Mouse (Mus musculus): ENCODE results near the gene Olfr466.

The Olfr466 gene

DNA sequence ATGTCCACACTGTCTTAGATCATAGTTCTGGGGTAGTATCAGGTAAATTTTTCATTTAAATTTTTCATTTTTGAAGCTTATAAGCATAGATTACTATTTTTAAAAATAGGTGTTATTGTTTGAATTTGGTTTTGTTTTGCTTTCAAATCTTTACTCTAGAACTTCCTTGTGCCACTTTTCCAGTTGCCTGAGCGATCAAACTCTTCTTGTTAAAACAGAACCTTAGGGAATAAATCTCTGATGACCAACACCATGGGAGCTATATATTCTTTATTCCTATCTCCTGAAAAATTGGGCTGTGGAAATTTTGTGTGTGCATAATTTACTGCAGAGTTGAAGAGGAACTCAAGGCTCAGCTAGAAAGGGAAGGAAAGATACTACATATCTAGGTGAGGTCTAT is at the start of gene Olfr466:
Gene Olfr466, plus strand, starts transcription at position 301 of the 400 bp plus-strand sequence.
- DNase-seq, result no peak

DNA sequence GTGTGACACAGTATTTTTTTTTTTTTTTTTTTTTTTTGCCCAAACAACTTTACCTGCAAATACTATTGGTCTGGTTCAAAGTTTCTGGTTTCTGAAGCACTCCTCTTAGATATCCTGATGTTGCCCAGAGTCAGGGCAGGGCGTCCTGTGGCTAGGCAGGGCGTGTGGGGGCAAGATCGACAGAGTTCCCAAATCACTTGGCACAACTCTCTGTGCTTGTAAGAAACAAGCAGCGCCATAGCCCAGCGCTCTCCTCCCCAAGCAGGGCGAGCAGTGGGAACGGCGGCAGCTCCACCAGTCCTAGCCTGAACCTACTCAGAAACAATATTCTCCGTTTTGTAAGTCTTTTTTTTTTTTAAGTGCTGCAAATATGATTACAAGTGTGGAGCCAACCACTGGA is 49.4 kb upstream of the Olfr466 start:
- DNase-seq, result no peak

DNA sequence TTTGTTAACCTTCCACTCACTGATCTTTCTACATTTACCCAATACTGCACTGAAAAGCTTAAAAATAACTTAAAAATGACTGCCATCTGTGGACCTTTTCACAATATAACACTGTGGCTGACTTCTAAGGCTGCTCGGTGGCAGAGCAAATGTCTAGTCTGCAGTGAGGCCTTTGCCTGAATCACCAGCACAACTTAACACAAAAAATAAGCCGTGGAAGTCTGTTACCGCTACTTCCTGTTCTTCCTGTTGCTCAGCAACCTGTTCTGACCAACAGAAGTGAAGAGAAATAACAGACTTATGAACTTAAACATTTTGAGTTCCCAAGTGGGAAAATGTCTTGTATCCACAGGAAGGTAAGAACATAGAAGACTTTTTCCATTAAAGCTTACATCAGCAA is 48.8 kb upstream of the Olfr466 start:
- no peak for DNase-seq

DNA sequence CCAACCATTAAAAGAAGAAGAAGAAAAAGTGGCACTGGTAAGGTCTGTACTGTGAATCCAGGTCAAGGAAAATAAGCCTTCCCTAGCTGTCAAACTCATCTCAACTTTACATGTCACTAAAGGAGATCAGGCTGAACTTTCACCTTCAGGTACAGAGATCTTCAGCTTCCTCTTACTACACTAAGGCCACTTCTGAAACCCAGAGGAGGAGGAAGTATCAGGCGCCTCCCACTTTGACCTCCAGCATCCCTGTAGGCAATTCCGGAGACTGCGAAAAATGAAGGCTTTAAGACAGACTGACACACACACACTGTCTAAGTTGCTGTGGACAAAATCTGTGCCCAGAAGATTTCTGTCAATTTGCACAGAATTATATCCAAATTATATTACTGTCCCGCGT is 38.1 kb upstream of the Olfr466 start:
- DNase-seq, result no peak

DNA sequence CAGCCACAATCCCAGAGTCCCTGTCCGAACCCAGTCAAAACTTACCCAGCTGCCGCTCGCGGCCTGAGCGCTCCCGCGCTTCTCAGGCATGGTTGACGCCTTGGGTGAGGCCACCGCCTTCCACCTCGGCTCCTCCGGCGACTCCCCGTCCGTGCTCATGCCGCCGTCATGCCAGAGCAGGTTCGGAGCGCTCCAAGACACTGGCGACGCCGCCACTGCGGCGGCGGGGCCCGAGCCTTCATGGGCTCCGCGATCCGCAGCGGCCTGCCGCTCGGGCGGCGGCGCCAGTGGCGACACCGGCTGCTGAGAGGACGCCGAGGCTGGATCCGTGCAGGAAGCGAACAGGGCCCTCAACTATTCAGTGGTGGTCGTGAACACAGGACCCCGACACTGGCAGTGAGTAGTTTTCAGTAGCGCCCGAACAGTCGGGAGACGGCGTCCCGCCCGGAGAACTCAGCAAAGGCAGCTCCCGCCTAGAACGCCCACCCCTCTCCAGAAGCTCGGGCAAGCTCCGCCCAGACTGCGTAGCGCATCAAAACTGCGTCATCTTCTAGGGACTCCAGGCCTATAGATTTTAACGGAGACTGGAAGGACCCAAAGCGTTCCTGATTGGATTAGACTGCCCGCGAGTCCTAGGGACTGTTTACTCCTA is 37.5 kb upstream of the Olfr466 start, which contains the start of gene Mfsd14b:
Gene Mfsd14b, minus strand, starts transcription at position 517 of the 652 bp plus-strand sequence.
- DNase-seq, result peak; percentile 90

DNA sequence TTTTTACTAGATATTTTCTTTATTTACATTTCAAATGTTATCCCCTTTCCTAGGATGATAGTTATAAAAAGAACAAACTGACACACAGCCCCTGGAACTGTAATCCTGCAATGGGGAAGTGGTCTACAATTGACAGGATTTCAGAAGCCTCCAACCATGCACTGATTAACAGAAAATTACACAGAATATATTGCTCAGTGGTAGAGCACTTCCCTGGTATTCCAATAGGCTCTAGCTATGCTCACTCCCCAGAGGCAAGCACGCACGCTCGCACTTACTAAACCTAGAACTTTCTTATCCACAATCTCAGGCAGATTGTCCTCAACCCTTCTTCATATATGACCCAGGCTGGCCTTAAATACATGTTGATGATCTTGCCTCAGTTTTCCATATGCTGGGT is 36.8 kb upstream of the Olfr466 start:
- peak; percentile 10 for DNase-seq

DNA sequence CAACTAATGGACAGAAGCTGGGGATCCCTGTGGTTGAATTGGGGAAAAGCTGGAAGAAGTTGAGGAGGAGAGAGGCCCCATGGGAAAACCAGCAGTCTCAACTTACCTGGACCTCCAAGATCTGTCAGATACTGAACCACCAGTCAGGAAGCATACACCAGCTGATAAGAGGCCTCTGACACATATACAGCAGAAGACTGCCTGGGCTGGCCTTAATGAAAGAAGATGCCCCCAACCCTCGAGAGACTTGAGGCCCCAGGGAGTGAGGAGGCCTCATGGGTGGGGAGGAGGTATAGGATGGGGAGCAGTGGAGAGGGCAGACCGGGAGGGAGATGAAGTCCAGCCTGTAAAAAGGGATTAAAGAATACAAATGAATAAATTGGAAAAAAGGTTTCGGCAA is 29.1 kb upstream of the Olfr466 start:
- DNase-seq, result no peak

DNA sequence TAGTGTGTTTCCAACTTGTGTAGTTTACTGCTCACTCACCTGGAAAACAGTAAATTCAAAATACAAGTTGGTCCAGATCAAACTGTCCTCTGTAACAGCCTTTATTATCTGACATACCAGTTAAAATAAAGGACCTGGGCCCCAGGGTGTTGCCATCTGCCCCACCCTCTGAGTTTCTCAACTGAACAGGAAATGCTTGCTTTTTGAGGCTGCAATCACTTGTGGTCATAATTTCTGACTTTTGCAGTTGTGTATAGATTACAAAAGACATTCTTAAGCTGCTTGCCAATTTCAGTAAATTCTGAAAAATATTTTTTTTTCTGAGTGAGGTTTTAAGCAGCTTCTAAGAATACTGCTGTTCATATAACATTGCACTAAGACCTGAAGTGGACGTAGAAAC is 27.9 kb upstream of the Olfr466 start:
- DNase-seq, result no peak

DNA sequence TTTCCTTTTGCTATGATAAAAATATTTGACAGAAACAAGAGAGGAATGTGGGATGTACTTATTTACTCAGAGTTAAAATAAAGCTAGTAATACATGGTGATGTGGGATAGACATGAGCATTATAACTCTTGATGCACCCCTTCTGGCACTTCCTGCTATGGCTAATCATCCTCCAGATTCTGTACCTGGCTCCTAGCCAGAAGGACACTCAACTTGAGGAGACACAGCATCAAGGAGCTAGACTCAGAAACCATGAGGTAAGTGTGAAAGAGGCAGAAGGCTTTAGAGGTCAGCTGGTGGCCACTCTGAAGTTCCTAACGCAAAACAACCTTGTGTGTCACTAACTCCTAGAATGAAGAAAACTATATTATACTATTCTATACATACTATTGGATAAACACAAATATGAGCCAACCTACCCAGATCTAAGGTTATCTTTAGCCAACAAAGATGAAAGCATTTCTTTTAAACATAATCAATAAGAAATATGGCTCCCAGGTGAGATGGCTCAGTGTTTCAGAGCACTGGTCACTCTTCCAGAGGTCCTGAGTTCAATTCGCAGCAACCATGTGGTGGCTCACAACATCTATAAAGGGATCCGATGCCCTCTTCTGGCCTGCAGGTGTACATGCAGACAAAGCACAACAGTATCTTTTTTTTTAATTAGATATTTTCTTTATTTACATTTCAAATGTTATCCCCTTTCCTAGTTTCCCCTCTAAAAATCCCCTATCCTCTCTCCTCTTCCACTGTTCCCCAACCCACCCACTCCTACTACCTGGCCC is 22.8 kb upstream of the Olfr466 start:
- no peak for DNase-seq

DNA sequence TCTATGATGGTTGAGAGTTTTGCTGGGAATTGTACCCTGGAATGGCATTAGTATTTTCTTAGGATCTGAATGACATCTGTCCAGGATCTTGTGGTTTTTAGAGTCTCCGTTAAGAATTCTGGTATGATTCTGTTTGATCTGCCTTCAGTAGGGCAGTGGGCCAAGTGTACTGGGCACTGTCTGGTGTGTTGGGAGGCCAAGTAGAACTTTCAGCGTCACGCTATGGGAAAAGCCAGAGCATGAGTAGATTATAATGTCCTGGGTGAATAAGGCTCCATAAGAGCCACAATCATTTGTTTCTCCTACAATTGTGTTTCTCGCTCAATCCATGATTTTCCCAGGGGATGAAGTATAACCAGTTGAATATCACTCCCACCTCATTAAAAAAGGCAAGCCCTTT is 12.3 kb upstream of the Olfr466 start, which contains the start of gene Olfr465-ps1:
Gene Olfr465-ps1, plus strand, starts transcription at position 301 of the 400 bp plus-strand sequence.
- no peak for DNase-seq

DNA sequence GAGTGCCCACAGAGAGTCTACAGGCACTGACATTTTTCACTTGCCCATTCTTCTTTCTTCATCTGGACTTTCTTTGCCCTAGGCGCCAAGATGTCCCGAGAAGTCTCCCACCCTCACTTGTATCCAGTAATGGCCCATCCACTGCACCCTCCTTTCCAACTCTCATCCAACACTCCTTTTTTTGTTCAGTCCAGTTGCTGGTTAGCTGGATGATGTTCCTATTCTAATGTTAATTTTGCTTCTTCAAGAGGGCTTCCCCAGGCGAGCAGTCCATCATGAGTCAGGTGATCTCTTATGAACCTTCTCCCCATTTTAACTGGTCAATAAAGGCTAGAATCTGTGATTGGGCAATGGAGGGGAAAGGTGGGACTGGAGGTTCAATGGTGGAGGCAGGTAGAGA is 24.1 kb downstream of the Olfr466 start:
- no peak for DNase-seq

DNA sequence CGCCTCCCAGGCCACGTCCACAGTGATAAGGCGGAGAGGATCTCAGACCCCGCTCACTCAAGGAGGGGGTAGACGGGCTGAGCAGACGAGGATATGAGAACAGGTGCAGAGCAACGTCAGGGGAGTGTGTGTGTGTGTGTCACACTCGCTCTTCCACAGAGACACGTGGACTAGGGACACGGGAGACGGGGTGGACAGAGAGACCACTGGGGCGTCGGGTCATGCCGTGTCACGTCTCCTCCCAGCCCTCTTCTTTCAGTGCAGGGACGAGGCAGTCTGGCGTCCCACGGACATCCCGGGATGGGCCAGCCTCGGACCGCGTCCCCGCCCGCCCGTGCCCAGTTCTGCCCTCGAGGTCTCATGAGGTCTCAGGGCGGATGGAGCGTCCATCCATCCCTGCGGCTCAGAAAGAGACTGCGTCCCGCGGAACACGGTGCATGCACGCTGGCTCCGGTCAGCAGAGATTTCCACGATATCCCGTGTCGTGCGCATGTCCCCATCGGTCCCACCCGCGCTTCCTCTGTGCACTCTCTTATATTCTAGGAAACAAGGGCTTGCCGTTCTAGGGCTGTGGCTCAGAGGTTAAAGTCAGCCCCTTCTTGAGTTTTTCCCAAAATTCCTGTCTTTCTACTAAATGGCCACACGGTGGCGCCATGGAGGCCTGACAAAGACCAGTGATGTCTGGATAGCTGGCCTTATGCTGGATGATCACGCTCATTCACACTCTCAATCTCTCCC is 25.9 kb downstream of the Olfr466 start:
- DNase-seq, result no peak

DNA sequence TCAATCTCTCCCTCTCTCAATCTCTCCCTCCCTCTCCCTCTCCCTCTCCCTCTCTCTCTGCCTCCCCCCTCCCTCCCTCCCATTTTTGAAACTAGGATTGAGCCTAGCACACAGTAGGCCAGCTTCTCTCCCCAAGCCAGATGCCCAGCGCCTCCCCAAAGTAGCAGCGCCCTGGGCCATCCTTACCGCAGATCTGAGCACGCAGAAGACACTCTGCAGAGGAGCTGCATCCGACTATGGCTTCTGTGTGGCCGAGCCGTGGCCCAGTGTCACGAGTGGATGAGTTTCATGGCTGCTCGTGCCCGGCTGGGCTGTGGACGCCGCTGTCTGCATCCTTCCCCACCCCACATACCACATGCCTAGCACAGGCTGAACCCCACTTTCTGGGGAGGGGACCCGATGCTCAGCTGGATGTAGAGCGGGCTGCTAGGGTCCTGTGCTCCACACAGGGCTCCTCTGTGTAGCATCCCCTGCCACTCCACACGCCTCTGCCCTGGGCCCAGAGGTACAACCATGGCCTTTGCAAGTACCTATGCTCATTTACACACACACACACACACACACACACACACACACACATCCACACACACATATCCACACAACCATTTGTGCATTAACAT is 26.5 kb downstream of the Olfr466 start:
- no peak for DNase-seq

DNA sequence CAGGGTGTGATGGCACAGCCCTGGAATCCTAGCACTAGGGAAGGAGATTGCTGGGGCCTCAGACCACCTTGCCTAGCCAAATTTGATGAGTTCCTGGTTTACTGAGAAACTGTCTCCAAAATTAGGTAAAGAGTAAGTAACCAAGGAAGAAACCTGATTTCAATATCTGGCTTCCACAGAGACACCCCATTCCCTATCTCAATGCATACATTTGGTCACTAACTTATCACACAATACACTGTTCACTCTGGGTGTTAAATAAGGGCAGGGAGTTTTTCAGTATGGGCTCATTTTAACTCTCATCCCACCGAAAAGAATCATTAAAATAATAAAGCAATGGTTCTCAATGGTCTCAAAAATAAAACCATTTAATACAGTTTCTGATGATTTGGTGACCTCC is 50.6 kb downstream of the Olfr466 start:
- no peak for DNase-seq
